Mouse (Mus musculus) hindbrain, embryonic 12.5 days (tissue): ENCODE data around the gene Rbbp9. TPM values are rescaled to one million over a fixed set of nuclear protein-coding genes. Genes with fewer than 3 reads are reported as not detected.
"Not testable (repeated sequence)": the region's sequence is repeated elsewhere in the genome, so short reads cannot be mapped to it uniquely, and the experiment has no call there.

Source experiments
- ATAC-seq: fragments of 200-750 bp; cut with Nextera tagmentation; 2 replicates; pipeline ENCODE4 v1.8.0; 2017; ENCODE audit warnings: moderate TSS enrichment; ENCODE audit not compliant: low FRiP score
- H3K27ac ChIP-seq: fragments of 300-500 bp; sonication (generic); 2 replicates; pipeline ENCODE4 v1.5.1; 2016; ENCODE audit warnings: mild to moderate bottlenecking
- H3K27me3 ChIP-seq: fragments of 300-500 bp; sonication (generic); 2 replicates; pipeline ENCODE4 v1.6.1; 2016; ENCODE audit warnings: mild to moderate bottlenecking
- H3K36me3 ChIP-seq: fragments of 300-500 bp; sonication (generic); 2 replicates; pipeline ENCODE4 v1.6.1; 2016; ENCODE audit warnings: mild to moderate bottlenecking
- H3K4me1 ChIP-seq: fragments of 300-500 bp; sonication (generic); 2 replicates; pipeline ENCODE4 v1.6.1; 2016
- H3K4me2 ChIP-seq: fragments of 300-500 bp; sonication (generic); replicated peaks from 2 replicates; pipeline ENCODE4 v1.6.1; 2016; ENCODE audit warnings: mild to moderate bottlenecking
- H3K4me3 ChIP-seq: fragments of 300-500 bp; sonication (generic); 2 replicates; pipeline ENCODE4 v1.5.1; 2016; ENCODE audit warnings: mild to moderate bottlenecking
- H3K9ac ChIP-seq: fragments of 300-500 bp; sonication (generic); 2 replicates; pipeline ENCODE4 v1.6.1; 2016; ENCODE audit warnings: mild to moderate bottlenecking, moderate library complexity
- H3K9me3 ChIP-seq: fragments of 300-500 bp; sonication (generic); replicated peaks from 2 replicates; pipeline ENCODE4 v1.6.1; 2016; ENCODE audit warnings: mild to moderate bottlenecking
- WGBS: fragments of 180-500 bp; shearing (Covaris S2); methylation state at CpG from one replicate; pipeline ENCODE4 v1.1.7; 2016; 5-methylcytosine and 5-hydroxymethylcytosine counted together
- polyA plus RNA-seq: library from polyadenylated mRNA; unstranded; fragments of >200 nt; fragmentation: Nextera tagmentation; extraction: Ambion mirVana; gene quantifications from 2 replicates; pipeline ENCODE4 v1.2.1, GENCODE M21; 2016

The Rbbp9 gene
- polyA plus RNA-seq = 54.4 and 60.0 TPM in 2 replicates

- Histone ChIP-seq H3K9ac (peak within 1 kb of the TSS; percentile 89), H3K4me2 (peak within 1 kb of the TSS; percentile 60), H3K27me3 (no peaks in the 10 kb centered on the region), H3K27ac (peak within 1 kb of the TSS; percentile 86), H3K4me3 (peak within 1 kb of the TSS; percentile 74), H3K36me3 (peaks cover 21% of the 10 kb centered on the region), H3K9me3 (no peaks in the 10 kb centered on the region), H3K4me1 (peaks cover 12% of the 10 kb centered on the region)
- under 1% methylated on average over 17 of the region's 17 CpGs for whole genome bisulfite sequencing
- ATAC-seq = peak; percentile 97
These were observed at the start of gene Rbbp9 for GRCm38 (mm10) chr2:144550529-144550928. Gene Rbbp9, minus strand, starts transcription at chr2:144550869.

DNA sequence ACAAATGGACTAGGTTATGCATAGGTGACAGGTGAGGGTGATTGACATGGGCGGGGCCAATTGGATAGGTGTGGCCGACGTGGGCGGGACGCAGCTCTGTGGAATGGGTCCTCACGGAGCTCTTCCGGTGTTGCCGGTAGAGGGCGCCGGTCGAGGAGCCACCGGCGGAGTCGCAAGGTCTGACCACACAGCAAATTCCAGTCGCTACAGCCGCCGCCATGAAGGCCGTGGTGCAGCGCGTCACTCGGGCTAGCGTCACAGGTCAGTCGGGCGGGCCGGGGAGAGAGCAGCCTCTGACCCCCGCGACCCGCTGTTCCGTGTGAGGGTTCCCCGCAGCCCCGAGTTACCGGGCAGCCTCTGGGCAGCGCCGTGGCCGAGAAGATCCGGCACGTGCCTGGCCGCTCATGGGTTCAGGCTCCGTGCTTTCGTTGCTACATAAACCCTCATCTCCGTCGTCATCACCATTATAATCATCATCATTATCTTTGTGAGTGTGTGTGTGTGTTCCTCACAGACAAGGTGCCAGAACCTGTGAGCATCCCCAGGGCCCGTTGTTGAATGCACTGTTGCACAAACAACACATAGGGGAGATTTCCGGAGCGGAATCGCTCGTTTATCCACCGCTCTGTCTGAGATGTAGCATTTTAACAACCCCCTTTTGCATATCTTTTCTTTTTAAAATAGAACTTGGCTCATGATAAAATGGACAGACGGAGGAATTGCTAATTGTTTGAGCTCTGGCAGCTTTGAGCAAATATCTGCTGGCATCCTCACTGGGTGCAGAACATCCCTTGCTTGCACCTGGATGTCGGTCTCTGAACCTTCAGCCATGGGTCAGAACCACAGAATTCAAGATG lies 49.4 kb upstream of the Rbbp9 start, which contains the start of gene Dtd1:
TSS of gene Dtd1 (plus strand) at position 67 of the 857 bp plus-strand sequence.
- no peaks in the 10 kb centered on the region for H3K4me1 ChIP-seq
- no peaks in the 10 kb centered on the region for H3K9me3 ChIP-seq
- H3K4me3 ChIP-seq = peak within 1 kb of the TSS; percentile 62
- 0 out of 2 replicates have a peak within 1 kb of the TSS, but pooled peaks have one; percentile 53 for H3K27ac ChIP-seq
- H3K9ac ChIP-seq = peak within 1 kb of the TSS; percentile 82
- H3K36me3 ChIP-seq = 0 out of 2 replicates have a peak, but pooled peaks cover 3% of the 10 kb centered on the region
- ATAC-seq = peak; percentile 92
- H3K4me2 ChIP-seq = peak within 1 kb of the TSS; percentile 53
- H3K27me3 ChIP-seq = no peaks in the 10 kb centered on the region
- WGBS = 2% methylated on average over 46 of the region's 50 CpGs

DNA sequence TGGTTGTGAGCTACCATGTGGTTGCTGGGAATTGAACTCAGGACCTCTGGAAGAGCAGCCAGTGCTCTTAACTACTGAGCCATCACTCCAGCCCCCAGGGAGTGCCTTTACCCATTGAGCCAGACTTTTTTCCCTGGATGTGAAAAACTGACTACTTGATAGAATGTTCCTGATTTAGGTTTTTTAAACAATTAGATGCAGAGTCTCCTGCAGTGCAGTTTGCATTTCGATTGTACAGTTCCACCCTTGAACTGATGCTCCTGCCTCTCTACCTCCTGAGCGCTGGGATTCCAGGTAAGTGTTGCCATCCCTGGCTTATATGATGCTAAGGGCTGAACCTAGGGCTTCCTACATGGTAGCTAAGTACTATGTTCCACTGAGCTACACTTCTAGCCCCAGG lies 47.3 kb upstream of the Rbbp9 start:
- 78% methylated on average over 2 of the region's 2 CpGs for WGBS
- no peaks in the 10 kb centered on the region for H3K27me3 ChIP-seq
- ATAC-seq = no peak
- H3K27ac ChIP-seq = no peak overlapping the region
- H3K4me2 ChIP-seq = no peak overlapping the region
- 0 out of 2 replicates have a peak, but pooled peaks cover 3% of the 10 kb centered on the region for H3K36me3 ChIP-seq
- H3K4me3 ChIP-seq = no peak overlapping the region
- no peaks in the 10 kb centered on the region for H3K9me3 ChIP-seq
- no peak overlapping the region for H3K9ac ChIP-seq
- no peaks in the 10 kb centered on the region for H3K4me1 ChIP-seq

- ATAC-seq = peak; percentile 97
- H3K27me3 ChIP-seq = no peaks in the 10 kb centered on the region
- H3K9ac ChIP-seq = peak within 1 kb of the TSS; percentile 67
- H3K9me3 ChIP-seq = no peaks in the 10 kb centered on the region
- peak within 1 kb of the TSS; percentile 64 for H3K4me2 ChIP-seq
- 2% methylated on average over 31 of the region's 31 CpGs for WGBS
- H3K36me3 ChIP-seq = peaks cover 10% of the 10 kb centered on the region; the same call in 1 of the 2 replicates
- H3K4me1 ChIP-seq = no peaks in the 10 kb centered on the region
- H3K27ac ChIP-seq = peak within 1 kb of the TSS; percentile 48; the same call in 1 of the 2 replicates
- peak within 1 kb of the TSS; percentile 63 for H3K4me3 ChIP-seq
These were observed 43.4 kb upstream of the Rbbp9 start, which contains the start of gene Smim26 for GRCm38 (mm10) chr2:144593951-144594651. Gene Smim26, plus strand, starts transcription at chr2:144594054.

DNA sequence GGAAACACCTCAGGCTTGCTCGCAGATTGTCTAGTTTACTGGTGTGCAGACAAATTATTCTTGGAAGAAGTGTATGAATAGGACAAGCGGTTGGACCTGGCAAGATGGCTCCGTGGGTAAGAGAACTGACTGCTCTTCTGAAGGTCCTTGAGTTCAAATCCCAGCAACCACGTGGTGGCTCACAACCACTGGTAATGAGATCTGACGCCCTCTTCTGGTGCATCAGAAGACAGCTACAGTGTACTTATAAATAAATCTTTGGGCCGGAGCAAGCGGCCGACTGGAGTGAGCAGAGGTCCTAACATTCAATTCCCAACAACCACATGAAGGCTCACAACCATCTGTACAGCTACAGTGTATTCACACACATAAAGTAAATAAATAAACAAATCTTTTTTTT lies 42.4 kb upstream of the Rbbp9 start:
- H3K9ac ChIP-seq, H3K4me1 ChIP-seq, H3K27me3 ChIP-seq, H3K27ac ChIP-seq, ATAC-seq, H3K9me3 ChIP-seq, H3K4me3 ChIP-seq, H3K4me2 ChIP-seq: not testable (repeated sequence)
- H3K36me3 ChIP-seq = peaks cover 21% of the 10 kb centered on the region
- 63% methylated on average over 8 of the region's 8 CpGs for WGBS

- H3K9ac ChIP-seq = no peak overlapping the region
- no peak overlapping the region for H3K27ac ChIP-seq
- no peak overlapping the region for H3K4me3 ChIP-seq
- H3K4me2 ChIP-seq = no peak overlapping the region
- H3K9me3 ChIP-seq = no peaks in the 10 kb centered on the region
- no peaks in the 10 kb centered on the region for H3K4me1 ChIP-seq
- WGBS = 80% methylated on average over 4 of the region's 4 CpGs
- no peaks in the 10 kb centered on the region for H3K27me3 ChIP-seq
- ATAC-seq = no peak
- peaks cover 56% of the 10 kb centered on the region for H3K36me3 ChIP-seq
These were observed 38.1 kb upstream of the Rbbp9 start for GRCm38 (mm10) chr2:144588723-144589122.

DNA sequence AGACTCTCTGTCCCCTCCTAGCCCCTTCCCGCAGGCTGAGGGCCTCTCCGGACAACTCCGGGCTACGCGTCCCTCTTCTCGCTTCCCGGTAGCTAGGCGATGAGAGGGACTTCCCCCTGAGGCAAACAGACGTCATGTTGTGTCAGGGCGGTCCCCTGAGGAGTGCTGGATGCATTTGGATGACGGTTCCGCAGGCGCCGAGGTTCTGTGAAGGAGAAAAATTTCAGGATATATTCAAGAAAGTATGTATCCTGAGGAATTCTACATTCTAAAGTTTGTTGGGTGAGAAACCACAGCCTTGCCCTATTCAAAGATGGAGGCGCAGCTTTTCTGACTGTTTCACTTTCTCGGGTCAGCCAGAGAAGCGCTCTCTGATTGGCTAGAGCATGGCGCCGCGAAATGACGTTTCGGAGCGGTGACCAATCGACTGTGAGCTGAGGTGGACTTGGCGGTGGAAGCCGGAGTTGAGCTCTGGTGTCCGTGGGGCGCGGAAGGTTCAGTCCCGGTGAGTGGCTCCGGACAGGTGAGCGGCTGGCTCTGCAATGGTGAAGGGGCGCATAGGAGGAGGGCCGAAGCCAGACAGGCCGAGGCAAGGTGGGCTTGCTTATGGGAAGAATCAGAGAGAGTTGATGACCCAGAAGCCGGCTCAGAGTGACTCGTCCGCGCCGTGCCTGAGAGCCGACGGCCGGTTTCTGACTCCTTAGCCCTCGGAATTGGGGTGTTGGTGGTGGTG lies 5.3 kb upstream of the Rbbp9 start, which contains the start of gene Sec23b:
TSS of gene Sec23b (plus strand) at position 410 of the 733 bp plus-strand sequence.
- H3K4me2 ChIP-seq = peak within 1 kb of the TSS; percentile 67
- H3K4me1 ChIP-seq = peaks cover 9% of the 10 kb centered on the region
- ATAC-seq = peak; percentile 99
- WGBS = under 1% methylated on average over 44 of the region's 44 CpGs
- H3K4me3 ChIP-seq = peak within 1 kb of the TSS; percentile 72
- H3K27me3 ChIP-seq = no peaks in the 10 kb centered on the region
- H3K9ac ChIP-seq = peak within 1 kb of the TSS; percentile 74
- H3K27ac ChIP-seq = peak within 1 kb of the TSS; percentile 89
- H3K36me3 ChIP-seq = peaks cover 5% of the 10 kb centered on the region; the same call in 1 of the 2 replicates
- H3K9me3 ChIP-seq = no peaks in the 10 kb centered on the region

GRCm38 (mm10) chr2:144555286-144555819 lies 4.7 kb upstream of the Rbbp9 start:
- no peaks in the 10 kb centered on the region for H3K27me3 ChIP-seq
- peaks cover 5% of the 10 kb centered on the region; the same call in 1 of the 2 replicates for H3K36me3 ChIP-seq
- 2% methylated on average over 14 of the region's 14 CpGs for WGBS
- H3K9me3 ChIP-seq = no peaks in the 10 kb centered on the region
- peak overlapping the region; percentile 74 for H3K9ac ChIP-seq
- peak overlapping the region; percentile 67 for H3K4me2 ChIP-seq
- H3K4me3 ChIP-seq = peak overlapping the region; percentile 72
- H3K4me1 ChIP-seq = peaks cover 9% of the 10 kb centered on the region
- ATAC-seq = no peak
- H3K27ac ChIP-seq = peak overlapping the region; percentile 89

GRCm38 (mm10) chr2:144553905-144554304 lies 3.2 kb upstream of the Rbbp9 start:
- Histone ChIP-seq H3K4me2 (no peak overlapping the region), H3K4me1 (peaks cover 18% of the 10 kb centered on the region), H3K27me3 (no peaks in the 10 kb centered on the region), H3K9me3 (no peaks in the 10 kb centered on the region), H3K9ac (no peak overlapping the region), H3K27ac (no peak overlapping the region), H3K36me3 (no peaks in the 10 kb centered on the region), H3K4me3 (no peak overlapping the region)
- 95% methylated on average over 3 of the region's 3 CpGs for WGBS
- ATAC-seq = no peak

DNA sequence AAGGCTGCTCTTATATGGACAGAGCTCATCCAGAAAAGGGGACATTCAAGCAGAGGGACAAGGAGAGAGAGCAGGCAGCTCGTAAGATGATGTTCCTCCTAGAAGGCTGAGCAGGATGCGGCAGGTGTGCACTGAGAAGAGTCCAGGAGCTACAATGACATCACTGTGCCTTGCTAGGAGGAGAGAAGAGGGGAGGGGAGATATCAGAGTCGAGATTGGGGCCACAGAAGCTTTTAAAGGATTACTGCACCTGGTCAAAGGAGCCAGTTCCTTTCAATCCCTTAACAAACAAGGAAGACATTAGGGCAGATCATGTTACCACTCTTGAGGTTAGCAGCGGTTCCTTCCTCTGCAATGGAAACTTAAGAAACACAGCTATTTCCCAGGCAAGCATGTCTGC lies 3.1 kb downstream of the Rbbp9 start:
- 84% methylated on average over 4 of the region's 4 CpGs for WGBS
- peaks cover 9% of the 10 kb centered on the region for H3K4me1 ChIP-seq
- ATAC-seq = no peak
- H3K9me3 ChIP-seq = no peaks in the 10 kb centered on the region
- no peaks in the 10 kb centered on the region for H3K27me3 ChIP-seq
- H3K4me3 ChIP-seq = no peak overlapping the region
- H3K4me2 ChIP-seq = no peak overlapping the region
- H3K27ac ChIP-seq = no peak overlapping the region
- H3K36me3 ChIP-seq = peaks cover 46% of the 10 kb centered on the region
- H3K9ac ChIP-seq = no peak overlapping the region

DNA sequence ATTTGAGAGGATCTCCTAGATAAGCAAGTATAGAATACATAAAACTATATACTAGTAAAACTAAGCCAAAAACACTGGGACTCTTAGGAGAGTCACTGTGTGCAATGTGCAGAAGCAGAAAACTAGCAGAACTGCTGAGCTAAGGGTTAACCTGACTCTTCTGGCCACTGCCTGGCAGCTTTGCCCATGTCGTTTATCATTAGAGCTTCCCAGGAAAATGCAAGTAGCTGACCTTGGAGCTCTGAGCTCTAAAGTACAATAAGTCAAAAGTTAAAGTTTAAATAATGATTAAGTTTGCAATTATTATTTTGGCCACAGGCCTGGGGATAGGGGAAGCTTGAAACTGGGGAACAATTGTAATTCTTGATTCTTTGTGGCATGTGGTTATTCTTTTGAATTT lies 5.2 kb downstream of the Rbbp9 start:
- Histone ChIP-seq H3K4me1 (peaks cover 9% of the 10 kb centered on the region), H3K27me3 (no peaks in the 10 kb centered on the region), H3K36me3 (peaks cover 59% of the 10 kb centered on the region), H3K27ac (no peak overlapping the region), H3K4me2 (no peak overlapping the region), H3K9me3 (no peaks in the 10 kb centered on the region), H3K9ac (no peak overlapping the region), H3K4me3 (no peak overlapping the region)
- WGBS = 71% methylated on average over 1 of the region's 1 CpGs
- ATAC-seq = no peak
